Mouse (Mus musculus): ENCODE results near the gene Fstl1.
A peak's percentile ranks its signal among the peaks of the same experiment; 100 is the strongest.

Fstl1 gene

DNA sequence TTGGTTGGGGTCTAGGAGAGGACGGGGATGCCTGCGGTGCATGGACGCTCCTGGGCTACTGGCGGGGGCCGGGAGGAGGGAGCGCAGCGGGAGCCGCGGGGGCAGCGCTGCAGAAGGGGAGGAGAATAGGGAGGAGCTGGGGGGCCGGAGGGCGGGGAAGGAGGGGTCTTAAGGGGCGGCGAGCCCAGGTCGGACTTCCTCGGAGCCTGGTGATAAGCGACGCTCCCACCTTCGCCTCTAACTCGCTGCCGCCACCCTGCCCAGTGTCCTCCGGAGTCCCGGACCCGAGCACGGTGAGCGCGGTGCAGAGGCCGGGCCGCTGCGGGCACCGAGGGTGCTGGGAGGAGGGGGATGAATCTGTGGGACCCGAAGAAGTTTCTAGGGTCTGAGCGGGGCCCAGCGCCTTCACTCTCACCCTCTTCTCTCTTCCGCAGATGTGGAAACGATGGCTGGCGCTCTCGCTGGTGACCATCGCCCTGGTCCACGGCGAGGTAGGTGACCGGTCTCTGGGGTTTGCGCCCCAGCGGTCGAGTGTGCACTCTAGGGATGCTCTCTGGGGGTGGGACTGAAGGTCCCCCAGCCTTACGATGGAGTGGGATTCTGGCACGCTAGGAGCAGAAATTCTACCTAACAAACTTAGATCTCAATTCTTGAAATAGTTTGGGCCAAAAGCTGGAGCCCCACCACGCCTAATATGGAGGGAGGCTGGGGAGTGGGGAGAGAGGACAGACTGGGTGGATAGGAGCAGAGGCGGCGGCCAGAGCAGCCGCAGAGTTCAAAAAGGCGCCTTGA is at the start of gene Fstl1:
TSS of gene Fstl1 (plus strand) at position 14 of the 792 bp plus-strand sequence.
- DNase-seq (ENCODE audit: low spot score), result peak; percentile 73

DNA sequence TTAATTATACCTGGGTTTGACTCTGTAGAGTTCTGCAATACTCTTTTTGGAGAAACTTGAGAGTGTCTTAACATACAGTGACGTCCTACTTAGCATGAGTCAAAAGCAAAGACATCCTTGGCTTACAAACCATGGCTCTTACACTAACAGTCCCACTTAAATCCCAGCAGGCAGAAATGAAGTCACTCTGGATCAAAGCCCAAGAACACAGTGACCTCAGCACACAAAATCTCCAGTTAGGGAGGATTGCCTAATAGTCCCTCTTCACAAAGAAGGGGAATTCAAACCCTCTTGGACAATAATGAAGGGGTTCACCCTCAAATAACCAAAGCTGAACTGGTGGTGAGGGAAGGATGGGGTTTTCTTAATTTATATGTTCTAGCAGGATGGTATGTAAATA is 48.0 kb upstream of the Fstl1 start:
- DNase-seq (ENCODE audit: low spot score), result no peak

DNA sequence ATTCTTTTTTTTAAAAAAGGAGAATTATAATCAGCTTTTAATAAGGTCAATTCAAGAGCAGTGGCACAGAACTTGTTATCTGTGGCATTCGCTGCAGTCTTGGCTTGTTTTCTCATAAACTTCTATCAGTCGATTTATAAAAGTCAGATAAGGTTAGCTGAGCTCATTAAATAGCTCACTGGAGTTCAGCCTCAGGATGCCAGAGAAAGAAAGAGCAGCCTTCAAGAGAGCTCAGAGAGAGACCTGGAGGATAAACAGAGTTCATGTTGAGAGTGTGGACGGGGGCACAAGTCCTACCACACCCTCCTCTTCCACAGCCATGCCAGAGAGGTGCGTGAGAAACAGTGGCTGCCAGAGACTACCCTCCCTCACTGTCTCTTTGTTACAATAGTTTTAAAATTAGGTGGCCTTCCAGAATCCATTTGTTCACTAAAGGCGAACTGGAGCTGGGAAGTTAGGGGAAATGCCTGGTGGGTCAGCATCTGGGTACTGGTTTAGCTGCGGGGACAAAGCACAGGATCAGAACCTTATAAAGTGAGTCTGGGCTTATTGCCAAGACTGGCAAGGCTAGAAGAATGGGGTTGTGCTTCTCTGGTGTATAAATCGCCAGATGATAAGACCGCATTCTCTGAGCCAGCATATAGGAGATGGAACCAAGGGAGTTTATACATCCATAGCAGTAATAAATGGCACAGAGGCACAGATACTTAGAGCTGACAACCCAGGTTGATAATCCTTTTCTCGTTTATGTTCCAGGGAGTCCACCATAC is 47.1 kb upstream of the Fstl1 start:
- no peak for DNase-seq (ENCODE audit: low spot score)

DNA sequence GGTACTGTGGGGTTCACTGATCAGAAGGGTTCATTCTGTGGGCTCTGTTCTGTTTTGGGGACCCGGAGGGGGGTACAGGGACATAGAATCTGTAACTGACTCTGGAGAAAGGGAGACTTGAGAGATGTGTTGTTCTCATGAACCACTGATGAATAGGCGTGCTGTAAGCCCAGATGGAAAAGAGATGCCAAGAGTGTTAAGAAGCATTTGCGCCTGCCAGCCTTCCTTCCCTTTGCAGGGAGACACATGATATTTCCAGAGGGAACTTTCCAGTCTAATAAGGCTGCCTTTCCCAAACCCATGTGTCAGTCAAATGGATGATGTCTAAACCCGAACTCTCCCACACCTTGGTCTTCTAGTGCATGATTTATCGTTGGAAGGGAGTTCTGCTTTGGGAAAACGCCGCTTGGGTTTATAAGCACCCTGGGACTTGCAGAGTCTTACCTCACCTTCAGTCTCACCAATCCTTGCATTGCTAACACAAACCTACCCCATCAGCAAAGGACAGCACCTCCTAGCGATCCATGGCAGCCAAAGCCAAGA is 46.3 kb upstream of the Fstl1 start:
- no peak for DNase-seq (ENCODE audit: low spot score)

DNA sequence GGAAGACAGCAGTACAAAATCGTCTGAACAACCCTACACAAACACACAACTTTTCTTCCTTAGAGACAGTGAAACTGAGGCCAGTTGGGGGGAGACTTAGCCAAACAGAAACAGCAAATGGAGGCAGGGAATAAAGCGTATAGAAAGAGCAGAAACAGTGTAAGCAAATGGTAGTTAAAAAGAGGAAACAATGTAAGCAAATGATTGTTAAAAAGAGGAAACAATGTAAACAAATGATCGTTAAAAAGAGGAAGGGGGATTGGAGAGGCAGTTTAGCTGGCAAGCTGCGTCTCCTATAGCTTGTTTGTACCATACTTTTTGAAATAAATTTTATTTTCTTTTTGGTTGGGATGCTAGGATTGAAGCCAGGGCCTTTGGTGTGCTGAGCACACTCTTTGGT is 45.2 kb upstream of the Fstl1 start:
- no peak for DNase-seq (ENCODE audit: low spot score)

DNA sequence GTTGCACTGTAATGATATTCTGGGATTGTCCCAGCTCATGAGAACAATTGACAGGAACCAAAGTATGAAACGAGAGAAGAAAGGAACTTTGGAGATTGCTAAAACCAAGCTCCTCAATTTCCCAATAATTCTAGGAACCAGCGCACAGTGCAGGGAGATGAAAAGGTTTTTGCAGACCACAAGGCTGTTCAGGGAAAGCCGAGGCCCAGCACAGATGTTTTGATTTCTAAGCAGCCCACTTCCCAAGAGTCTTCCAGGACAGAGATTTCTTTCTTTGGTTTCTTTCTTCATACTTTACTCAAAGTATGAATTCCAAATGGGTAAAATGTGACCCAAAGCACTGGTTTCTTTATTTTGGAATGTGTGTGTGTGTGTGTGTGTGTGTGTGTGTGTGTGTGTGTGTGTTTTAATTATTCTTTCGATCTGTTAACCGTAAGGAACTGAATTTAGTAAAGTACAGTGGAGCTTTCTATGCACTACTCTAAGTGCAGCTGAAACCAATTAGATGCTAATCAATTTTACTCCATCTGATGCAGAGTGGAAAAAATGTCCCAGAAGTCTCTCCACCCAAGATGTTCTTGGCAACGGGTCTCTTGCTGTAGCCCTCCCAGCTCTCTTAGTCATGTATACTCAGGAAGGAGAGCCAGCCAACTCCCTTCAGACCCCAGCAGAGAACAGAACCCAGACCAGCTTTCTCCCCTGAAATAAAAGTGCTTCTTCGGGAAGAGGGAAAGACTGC is 44.5 kb upstream of the Fstl1 start:
- DNase-seq (ENCODE audit: low spot score), result no peak

DNA sequence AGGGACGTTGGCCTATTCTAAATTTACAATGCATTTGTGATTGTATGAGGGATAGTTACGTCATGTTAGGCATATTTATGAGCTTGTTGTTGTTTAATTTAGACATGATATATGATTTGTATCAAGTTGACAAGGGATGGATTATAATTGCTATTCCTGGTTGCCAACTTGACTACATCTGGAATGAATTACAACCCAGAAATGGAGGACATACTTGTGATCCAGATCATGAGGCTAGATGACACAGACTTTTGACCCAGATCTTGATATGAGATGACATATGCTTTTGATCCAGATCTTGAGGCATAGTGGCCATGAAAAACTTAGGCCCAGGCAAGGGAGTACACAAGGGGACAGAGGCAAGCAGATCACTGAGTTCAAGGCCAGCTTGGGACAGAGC is 36.6 kb upstream of the Fstl1 start:
- no peak for DNase-seq (ENCODE audit: low spot score)

DNA sequence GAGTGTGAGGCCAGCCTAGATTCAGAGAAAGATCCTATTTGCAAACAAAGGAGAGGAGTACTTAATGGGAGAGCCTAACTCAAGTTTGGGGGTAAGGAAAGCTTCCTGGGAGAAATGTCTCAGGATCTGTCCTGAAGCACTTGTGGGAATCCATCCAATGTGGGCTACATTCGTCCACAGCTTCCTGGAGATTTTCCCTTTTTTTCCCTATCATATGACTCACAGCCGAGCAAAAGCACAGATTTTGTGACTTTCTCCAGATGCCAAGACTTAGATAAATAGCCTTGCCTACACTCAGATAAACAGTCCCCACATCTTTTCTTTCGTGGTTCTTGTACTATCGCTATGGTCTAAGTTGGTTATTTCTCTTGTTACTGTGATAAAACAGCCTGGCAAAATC is 34.4 kb upstream of the Fstl1 start:
- DNase-seq (ENCODE audit: low spot score), result no peak

DNA sequence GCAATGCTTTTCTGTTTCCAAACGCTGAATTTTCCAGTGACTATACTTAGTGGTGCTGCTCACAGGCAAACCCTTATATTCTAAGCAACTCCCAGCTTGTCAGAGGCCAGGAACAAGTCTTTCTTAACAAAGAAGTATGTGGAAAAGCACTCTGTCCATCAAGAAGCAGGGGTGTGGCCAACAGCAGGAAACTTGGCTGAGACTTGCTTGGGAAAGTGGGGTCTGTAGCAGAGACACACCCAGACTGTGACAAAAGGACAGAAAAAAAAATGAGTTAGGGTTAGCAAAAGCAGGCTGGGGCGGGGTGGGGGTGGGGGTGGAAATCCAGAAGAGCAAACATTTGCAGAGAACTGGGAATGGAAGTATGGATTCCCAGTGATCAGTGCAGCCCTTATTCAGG is 23.8 kb upstream of the Fstl1 start:
- no peak for DNase-seq (ENCODE audit: low spot score)

DNA sequence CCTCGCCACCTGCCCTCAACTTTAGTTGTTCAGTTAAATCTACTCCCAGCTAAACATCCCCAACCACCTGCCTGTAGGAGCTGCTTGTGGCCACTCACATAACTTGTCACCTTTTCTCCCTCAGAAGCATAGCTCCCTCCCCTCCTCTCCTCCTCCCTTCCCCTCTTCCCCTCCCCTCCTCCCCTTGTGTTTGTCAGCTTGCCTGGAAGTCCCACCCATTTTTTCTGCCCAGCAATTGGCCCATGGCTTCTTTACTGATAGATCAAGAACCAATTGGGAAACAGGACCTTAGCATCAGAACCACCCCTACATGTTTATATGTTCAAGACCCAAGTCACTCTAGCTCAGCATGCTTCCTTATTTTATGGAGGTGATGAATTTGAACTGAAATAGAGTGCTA is 22.9 kb upstream of the Fstl1 start:
- no peak for DNase-seq (ENCODE audit: low spot score)

DNA sequence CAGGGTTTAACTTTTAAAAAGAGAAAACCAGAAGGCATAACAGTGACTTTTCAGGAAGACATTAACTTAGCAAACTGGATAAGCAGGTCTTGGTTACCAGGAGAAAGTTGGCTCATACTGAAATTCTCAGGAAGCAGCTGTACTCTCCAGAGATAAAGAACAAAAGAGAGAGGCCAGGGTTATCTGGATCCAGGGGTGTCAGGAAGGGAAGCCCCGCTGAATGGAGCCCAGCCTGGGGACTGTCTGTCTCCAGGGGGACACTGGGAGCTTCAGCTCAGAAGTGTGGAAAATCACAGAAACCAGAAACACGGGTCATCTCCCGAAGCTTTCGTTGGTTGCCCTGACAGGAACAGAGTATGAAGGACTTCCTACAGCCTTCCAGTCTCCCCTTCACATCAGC is 22.2 kb upstream of the Fstl1 start:
- no peak for DNase-seq (ENCODE audit: low spot score)

DNA sequence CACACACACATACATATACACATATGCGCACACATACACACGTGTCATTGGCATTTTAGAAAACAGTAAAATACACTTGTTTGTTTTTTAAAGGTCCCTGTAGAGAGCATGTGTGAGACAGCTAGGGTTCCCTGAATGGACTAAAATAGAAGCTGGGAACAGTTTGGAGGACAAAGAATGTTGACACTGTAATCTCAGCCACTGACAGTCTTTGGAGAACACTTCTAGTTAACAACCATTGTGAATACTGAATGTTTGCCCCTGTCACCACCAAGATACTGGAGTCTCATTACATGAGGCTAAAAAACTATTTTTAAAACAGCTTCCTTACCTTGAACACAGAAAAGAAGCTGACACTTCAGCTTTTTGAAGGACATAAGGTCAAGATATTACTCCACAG is 19.4 kb upstream of the Fstl1 start:
- no peak for DNase-seq (ENCODE audit: low spot score)

DNA sequence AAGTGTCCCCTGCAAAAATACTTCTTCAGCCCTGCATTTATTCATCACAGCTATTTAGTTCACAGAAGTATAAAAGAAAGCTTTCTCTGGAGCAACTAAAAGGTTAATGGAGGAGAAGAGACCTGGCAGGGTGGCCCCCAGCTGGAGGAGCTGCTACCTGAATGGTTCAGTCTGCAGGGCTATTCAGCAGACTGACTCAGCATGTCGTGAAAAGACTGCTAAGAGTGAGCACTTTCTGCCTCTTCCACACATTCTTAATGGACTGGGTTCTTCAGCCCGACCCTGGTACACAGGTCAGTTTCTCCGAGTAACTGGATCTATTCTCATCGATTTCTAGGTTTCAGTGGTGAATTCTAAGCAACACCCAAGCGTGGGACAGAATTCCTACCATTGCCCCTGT is 12.9 kb upstream of the Fstl1 start:
- no peak for DNase-seq (ENCODE audit: low spot score)

DNA sequence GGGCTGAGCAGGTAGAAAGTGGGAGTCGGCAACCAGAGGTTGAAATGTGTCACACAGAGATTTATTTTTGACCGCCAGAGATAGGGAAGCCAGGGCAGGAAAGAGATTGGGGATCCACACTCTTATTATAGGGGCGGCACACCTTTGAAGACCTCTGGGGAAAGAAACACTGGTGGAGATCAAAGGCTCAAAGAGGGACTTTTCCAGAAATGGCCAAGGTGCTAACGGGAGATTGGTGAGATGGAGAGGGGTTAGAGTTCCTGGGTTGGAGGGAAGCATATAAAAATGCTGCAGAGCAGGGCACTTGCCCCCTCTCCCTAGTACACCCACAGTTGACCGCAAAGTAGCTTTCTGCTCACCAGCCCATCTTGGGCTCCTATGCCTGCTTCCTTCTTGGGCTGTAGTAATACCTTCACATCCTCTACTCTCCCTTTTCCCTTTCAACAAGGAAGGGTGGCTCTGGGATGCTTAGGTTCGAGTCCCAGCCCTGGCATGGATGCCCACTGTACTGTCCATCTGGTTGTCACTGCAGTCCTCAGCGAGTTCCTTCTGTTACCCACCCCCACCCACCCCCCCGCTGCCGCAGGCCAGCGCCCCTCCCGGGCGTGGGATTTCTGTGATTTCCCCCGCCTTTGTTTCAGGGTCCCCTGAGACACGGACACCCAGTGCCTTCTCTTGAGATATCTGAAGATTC is 360 bp upstream of the Fstl1 start:
- no peak for DNase-seq (ENCODE audit: low spot score)

DNA sequence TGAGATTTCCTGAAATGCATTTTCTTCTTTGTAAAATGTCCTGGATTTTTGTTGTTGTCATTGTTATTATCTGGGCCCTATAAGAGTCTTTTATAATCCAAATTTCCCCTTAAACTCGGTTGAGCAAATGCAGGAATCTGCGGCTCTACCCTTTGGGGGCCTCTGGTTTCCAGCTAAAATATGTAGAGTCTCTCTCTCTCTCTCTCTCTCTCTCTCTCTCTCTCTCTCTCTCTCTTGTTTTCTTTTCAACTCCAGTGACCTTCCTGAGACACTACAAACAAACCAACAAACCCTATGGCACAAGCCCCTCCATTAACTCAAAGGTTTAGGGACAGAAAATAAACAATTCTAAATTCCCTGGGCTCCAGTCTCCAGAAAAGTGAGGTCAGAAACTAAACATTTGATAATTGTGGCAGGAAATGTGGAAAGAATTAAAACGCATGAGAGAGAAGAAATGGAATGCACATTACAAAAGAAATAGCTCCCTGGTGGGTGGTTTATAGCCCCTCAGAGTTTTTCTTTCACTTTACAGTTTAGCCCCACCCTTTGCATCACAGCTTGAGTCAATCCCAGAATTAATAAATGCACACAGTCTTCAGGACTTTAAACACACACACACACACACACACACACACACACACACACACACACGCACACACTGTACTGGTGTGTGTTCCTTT is 1.3 kb downstream of the Fstl1 start:
- DNase-seq (ENCODE audit: low spot score), result no peak

DNA sequence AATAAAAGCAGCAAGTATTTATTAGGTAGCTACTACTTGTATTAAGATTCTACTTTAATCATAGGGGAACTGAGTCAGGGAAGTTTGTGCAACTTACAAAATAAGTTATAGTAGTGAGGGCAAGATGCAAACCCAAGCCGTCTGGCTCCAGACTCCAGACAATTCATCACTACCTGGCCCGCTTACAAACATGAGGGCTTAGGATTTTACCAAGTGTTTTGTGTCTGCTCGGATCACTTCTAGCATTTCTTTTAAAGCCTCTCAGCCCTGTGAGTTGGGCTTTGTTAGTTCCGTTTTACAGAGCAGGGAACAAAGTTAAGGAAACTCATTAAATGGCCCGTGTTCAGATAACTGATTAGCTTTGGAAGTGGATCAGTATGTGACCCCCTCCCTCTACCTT is 1.9 kb downstream of the Fstl1 start:
- no peak for DNase-seq (ENCODE audit: low spot score)

DNA sequence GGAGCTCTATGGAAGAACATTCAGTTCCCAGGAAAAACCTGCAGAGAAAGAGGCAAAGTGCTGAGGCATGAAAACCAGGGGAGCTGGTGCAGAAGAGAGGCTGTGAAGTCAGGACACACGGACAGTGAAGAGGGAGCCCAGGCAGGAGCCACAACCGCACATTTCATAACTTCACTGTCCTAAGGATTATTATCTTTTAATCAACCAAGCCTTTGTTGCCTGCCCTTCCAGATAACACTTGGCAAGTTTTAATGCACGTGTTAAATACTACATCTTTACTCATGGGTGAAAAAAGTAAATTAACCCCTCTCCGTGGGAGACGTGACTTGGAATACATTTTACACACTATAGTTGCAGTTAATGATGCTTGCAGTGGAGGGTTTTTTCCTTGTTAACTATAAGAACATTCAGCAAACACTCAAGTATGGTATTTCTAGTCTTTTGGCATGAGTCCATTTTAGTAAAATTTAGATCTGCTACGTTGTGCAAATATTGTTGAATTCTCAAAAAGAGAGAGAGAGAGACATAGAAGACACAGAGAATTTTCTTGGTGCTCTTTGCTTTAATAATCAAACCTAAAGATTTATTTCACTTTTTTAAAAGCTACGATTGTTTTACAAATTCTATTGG is 3.1 kb downstream of the Fstl1 start:
- no peak for DNase-seq (ENCODE audit: low spot score)

DNA sequence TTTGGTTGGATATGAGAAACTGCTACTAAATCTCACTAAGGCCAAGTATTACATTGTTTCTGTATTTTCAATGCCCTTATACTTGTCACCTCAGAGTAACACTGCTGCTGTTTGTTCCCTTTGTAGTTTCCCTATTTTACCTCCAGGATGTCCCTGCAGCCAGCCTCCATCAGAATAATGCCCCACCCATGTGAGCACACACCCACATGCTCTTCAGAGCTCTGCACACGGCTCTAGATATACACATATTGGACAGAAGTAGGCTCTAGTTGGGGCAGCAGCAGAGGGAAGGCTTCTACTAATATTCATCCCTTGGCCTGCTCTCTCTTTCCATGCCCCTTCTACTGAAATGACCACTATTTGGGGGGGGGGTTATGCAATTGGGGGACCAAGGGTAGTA is 3.7 kb downstream of the Fstl1 start:
- no peak for DNase-seq (ENCODE audit: low spot score)

DNA sequence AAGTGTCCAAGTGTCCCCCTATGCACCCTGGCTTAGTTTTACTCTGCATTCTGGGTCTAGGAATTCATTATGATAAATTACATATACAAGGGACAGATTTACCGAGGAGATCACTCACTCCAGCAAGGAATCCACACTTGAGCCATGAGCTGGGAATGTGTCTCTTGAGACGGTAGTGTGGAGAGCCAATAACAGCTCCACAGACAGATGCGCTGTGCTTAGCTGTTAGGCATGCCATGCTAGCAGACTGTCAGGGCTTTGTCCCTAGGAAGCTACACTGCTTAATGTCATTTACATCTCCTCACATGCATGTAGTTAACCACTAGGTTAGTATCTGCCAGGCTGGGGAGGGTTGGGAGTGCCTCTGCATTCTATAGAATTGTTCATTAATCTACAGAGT is 4.2 kb downstream of the Fstl1 start:
- no peak for DNase-seq (ENCODE audit: low spot score)

DNA sequence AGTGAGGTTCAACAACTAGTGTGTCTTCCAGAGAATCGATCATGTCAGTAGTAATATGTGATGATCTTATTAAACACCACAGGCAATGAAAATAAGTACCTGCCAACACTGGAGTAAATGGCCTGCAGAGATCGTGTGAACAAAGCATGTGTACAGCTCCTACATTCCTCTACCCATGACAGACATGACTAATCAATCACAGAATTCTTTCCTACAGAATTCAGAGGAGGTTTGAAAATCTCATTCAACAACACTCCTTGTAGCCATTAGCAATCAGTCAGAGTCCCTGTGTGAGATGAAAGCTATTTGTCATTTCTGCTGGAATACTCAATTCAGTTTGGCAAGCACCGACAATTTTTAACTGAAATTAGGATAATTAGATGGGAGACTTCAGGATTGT is 7.9 kb downstream of the Fstl1 start:
- DNase-seq (ENCODE audit: low spot score), result no peak

DNA sequence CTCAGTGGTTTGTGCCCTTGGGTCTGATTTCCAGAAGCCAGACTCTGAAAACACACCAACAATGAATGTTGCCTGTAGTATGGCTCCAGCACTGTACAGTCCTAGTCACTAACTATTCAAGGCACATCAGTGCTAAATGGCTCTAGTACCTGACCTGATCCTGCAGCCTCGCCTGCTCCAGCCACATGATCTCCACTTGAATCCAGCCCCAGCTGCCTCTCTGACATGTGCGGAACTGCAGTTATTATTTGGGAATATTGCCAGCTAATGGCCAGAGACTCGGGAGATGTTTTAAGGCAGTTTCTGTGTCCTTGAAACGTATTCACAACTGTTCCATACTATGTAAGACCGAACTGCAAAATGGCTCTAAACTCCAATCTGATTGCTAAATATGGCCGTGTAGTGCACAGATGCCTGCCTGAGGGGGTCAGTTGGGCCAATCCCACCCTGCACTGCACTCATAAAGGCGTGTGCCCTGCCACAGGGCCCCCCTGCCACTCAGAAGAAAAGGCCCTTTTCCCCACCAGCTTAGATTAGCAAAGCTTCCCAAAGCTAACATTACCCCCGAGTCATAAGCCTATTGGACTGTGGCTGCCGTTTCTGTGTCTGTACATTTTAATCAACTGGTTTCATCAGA is 11.0 kb downstream of the Fstl1 start:
- DNase-seq (ENCODE audit: low spot score), result no peak

All from testis, postnatal 10 days (tissue).